ENCODE assay signal across 24 mouse cellular contexts in the genomic region with DNA sequence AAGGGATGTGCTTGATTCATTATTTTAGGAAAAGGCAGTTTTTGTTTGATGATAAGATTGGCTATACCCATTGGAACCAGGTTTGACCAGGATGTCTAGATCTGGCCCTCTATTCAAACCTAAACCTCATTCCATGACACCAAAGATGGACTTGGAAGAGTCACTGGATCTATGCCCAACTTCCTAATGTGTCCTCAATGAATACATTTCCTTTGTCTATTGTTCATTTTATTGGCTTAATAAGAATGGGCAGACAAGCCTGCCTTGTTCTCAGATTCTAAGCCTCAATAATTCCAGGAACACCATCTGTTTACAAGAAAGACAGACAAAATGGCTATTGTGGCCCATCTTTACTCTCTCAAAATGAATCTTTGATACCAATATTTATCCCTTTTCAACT. TPM values are rescaled to one million over a fixed set of nuclear protein-coding genes. Genes with fewer than 3 reads are reported as not detected.
DNase-seq lines count a peak whose midpoint lies in the region; ATAC-seq and TF ChIP-seq lines count a peak whose summit lies in the region.
"Had no signal": no experiment of that assay in that cellular context is flagged by ENCODE, and none has a peak within 500 bp of the region (broad histone marks: within the 10 kb centered on the region; RNA-seq: fewer than 3 reads in every experiment).

No protein-coding gene starts in this region.

- no peak overlapping the region for H3K9ac ChIP-seq in hindbrain, postnatal 0 days (replicated peaks; ENCODE audit: low read length)
- H3K9ac ChIP-seq in hindbrain, embryonic 14.5 days: no peak overlapping the region
- H3K9ac ChIP-seq: embryonic facial prominence, embryonic 15.5 days; forebrain, embryonic 12.5 days; hindbrain, embryonic 15.5 days had no signal

- H3K27ac ChIP-seq in hindbrain, postnatal 0 days: no peak overlapping the region
- no peak overlapping the region for H3K27ac ChIP-seq in hindbrain, embryonic 14.5 days
- H3K27ac ChIP-seq: embryonic facial prominence, embryonic 15.5 days; forebrain, embryonic 12.5 days; heart, adult 2 months; hindbrain, embryonic 10.5 days; hindbrain, embryonic 15.5 days had no signal

- no peak overlapping the region for H3K4me2 ChIP-seq in hindbrain, postnatal 0 days (ENCODE audit: low read depth, low read length)
- no peak overlapping the region for H3K4me2 ChIP-seq in hindbrain, embryonic 14.5 days (replicated peaks)
- H3K4me2 ChIP-seq: embryonic facial prominence, embryonic 15.5 days; forebrain, embryonic 12.5 days; heart, embryonic 11.5 days; hindbrain, embryonic 15.5 days had no signal

- DNase-seq in hindbrain, postnatal 0 days (ENCODE audit: low spot score): peak; percentile 4
- DNase-seq in hindbrain, embryonic 14.5 days (ENCODE audit: low spot score): no peak
- peak; percentile 17 for DNase-seq in adipocyte (ENCODE audit: low spot score)
- DNase-seq in fat pad, adult 2 months (ENCODE audit: extremely low read depth, low read depth, low spot score): peak; percentile 82
- DNase-seq in retina, postnatal 7 days (ENCODE audit: low read depth, low spot score): peak; percentile 25
- DNase-seq in left cerebral cortex, adult 18-20 months (ENCODE audit: low spot score in 2 of 2): no peak
- no peak for DNase-seq in ovary, postnatal 10 days (ENCODE audit: low spot score)
- DNase-seq: adrenal gland, adult 8-10 months; adrenal gland, postnatal 36 days; cerebellum, adult 18-20 months; cerebellum, postnatal 14 days; embryo, embryonic 11 days; gastrocnemius, postnatal 14 days; heart, adult 2 months had no signal

- no peak for TF ChIP-seq CTCF in hindbrain, postnatal 0 days (IDR thresholded peaks at IDR 0.05; ENCODE audit: low read depth)

- ATAC-seq in hindbrain, postnatal 0 days: no peak
- ATAC-seq in hindbrain, embryonic 14.5 days (ENCODE audit: low FRiP score): no peak
- ATAC-seq: forebrain, embryonic 16.5 days; inflammation-experienced regulatory T-cells, adult 6 months had no signal

- no peaks in the 10 kb centered on the region for H3K27me3 ChIP-seq in hindbrain, postnatal 0 days (ENCODE audit: insufficient read depth, low read length)
- H3K27me3 ChIP-seq in hindbrain, embryonic 14.5 days (ENCODE audit: control insufficient read depth, insufficient read depth, low read length): no peaks in the 10 kb centered on the region
- H3K27me3 ChIP-seq: CH12.LX; embryonic facial prominence, embryonic 15.5 days; forebrain, embryonic 12.5 days; hindbrain, embryonic 15.5 days had no signal

- no peak overlapping the region for H3K4me3 ChIP-seq in hindbrain, postnatal 0 days (ENCODE audit: low read length)
- no peak overlapping the region for H3K4me3 ChIP-seq in hindbrain, embryonic 14.5 days (replicated peaks; ENCODE audit: low read length)
- H3K4me3 ChIP-seq: embryonic facial prominence, embryonic 15.5 days; erythroblast, embryonic 14.5 days; forebrain, embryonic 12.5 days; heart, adult 2 months; hindbrain, embryonic 10.5 days; hindbrain, embryonic 15.5 days had no signal

- H3K36me3 ChIP-seq in hindbrain, postnatal 0 days (ENCODE audit: insufficient read depth, low read length): no peaks in the 10 kb centered on the region
- no peaks in the 10 kb centered on the region for H3K36me3 ChIP-seq in hindbrain, embryonic 14.5 days (replicated peaks; ENCODE audit: control insufficient read depth, insufficient read depth)
- H3K36me3 ChIP-seq: embryonic facial prominence, embryonic 15.5 days; forebrain, embryonic 12.5 days; hindbrain, embryonic 10.5 days; hindbrain, embryonic 15.5 days had no signal

- H3K9me3 ChIP-seq in hindbrain, postnatal 0 days (ENCODE audit: low read length): no peaks in the 10 kb centered on the region
- no peaks in the 10 kb centered on the region for H3K9me3 ChIP-seq in hindbrain, embryonic 14.5 days (ENCODE audit: control insufficient read depth, low read length)
- H3K9me3 ChIP-seq: embryonic facial prominence, embryonic 15.5 days; forebrain, embryonic 12.5 days; hindbrain, embryonic 10.5 days; hindbrain, embryonic 15.5 days had no signal

- no peaks in the 10 kb centered on the region for H3K4me1 ChIP-seq in hindbrain, postnatal 0 days (ENCODE audit: insufficient read depth, low read length)
- H3K4me1 ChIP-seq in hindbrain, embryonic 14.5 days (replicated peaks; ENCODE audit: control insufficient read depth, insufficient read depth, low read length): no peaks in the 10 kb centered on the region
- H3K4me1 ChIP-seq: embryonic facial prominence, embryonic 15.5 days; forebrain, embryonic 12.5 days; hindbrain, embryonic 10.5 days; hindbrain, embryonic 15.5 days had no signal

RNA-seq across cellular contexts. Expression of gene Clec2d, which starts 18.5 kb away (rescaled TPM):
- 10.0 and 10.5 TPM in 2 replicates for total RNA-seq in hindbrain, postnatal 0 days (2014; rRNA removed)
- polyA plus RNA-seq in hindbrain, postnatal 0 days (2015; fragmentation: Nextera tagmentation; extraction: Ambion mirVana): 0.24 TPM in 1 of 2 replicates, not detected in the other
- polyA plus RNA-seq in hindbrain, embryonic 14.5 days (2014; fragmentation: Nextera tagmentation; extraction: Ambion mirVana): 0.17 and 0.37 TPM in 2 replicates
- total RNA-seq in left cerebral cortex, adult 18-20 months (2021): 1 to 10 TPM; 6.2 to 8.1 TPM
- polyA plus RNA-seq: embryonic facial prominence, embryonic 11.5 days; erythroblast, embryonic 14.5 days; forebrain, embryonic 12.5 days; heart, embryonic 11.5 days; hindbrain, embryonic 10.5 days had no signal

Comparison
In these comparisons a context has a peak if more than half of its experiments do, and no peak if none do; other contexts are left out.
1. DNase-seq: peak in hindbrain, postnatal 0 days (single experiment), adipocyte (single experiment), fat pad, adult 2 months (single experiment) and retina, postnatal 7 days (single experiment); none in hindbrain, embryonic 14.5 days (single experiment), left cerebral cortex, adult 18-20 months (0 of 2) and ovary, postnatal 10 days (single experiment).